Mouse (Mus musculus) neural tube, embryonic 11.5 days (tissue): ENCODE measurements around the gene Lrrc25. TPM values are rescaled to one million over a fixed set of nuclear protein-coding genes. Genes with fewer than 3 reads are reported as not detected.

Experiments used
- ATAC-seq: fragments of 200-750 bp; cut with Nextera tagmentation; 2 replicates; pipeline ENCODE4 v1.8.0; 2017; ENCODE audit warnings: moderate number of reproducible peaks, mild to moderate bottlenecking, moderate TSS enrichment, moderate library complexity; ENCODE audit not compliant: insufficient read depth, low FRiP score, low TSS enrichment
- DNase-seq: peaks from one replicate; pipeline ENCODE4 v3.0.0-alpha.2; 2015; ENCODE audit warnings: low spot score
- H3K27ac ChIP-seq: fragments of 300-500 bp; sonication (generic); 2 replicates; pipeline ENCODE4 v1.5.1; 2014; ENCODE audit warnings: low read depth, mild to moderate bottlenecking, low read length
- H3K27me3 ChIP-seq: fragments of 300-500 bp; sonication (generic); 2 replicates; pipeline ENCODE4 v1.6.1; 2014; ENCODE audit warnings: mild to moderate bottlenecking, low read length, mixed read lengths; ENCODE audit not compliant: control insufficient read depth, insufficient read depth
- H3K36me3 ChIP-seq: fragments of 300-500 bp; sonication (generic); 2 replicates; pipeline ENCODE4 v1.6.1; 2014; ENCODE audit warnings: mild to moderate bottlenecking, low read length, moderate library complexity, mixed read lengths; ENCODE audit not compliant: control insufficient read depth, insufficient read depth
- H3K4me1 ChIP-seq: fragments of 300-500 bp; sonication (generic); 2 replicates; pipeline ENCODE4 v1.6.1; 2014; ENCODE audit warnings: low read length, mixed read lengths; ENCODE audit not compliant: control insufficient read depth, insufficient read depth
- H3K4me2 ChIP-seq: fragments of 300-500 bp; sonication (generic); 2 replicates; pipeline ENCODE4 v1.6.1; 2014; ENCODE audit warnings: low read depth, mild to moderate bottlenecking, moderate library complexity
- H3K4me3 ChIP-seq: fragments of 300-500 bp; sonication (generic); 2 replicates; pipeline ENCODE4 v1.5.1; 2014; ENCODE audit warnings: low read depth, low read length
- H3K9ac ChIP-seq: fragments of 300-500 bp; sonication (generic); 2 replicates; pipeline ENCODE4 v1.6.1; 2014; ENCODE audit warnings: mild to moderate bottlenecking, low read length
- H3K9me3 ChIP-seq: fragments of 300-500 bp; sonication (generic); 2 replicates; pipeline ENCODE4 v1.6.1; 2016; ENCODE audit warnings: low read length; ENCODE audit not compliant: control insufficient read depth
- WGBS: fragments of 180-500 bp; shearing (Covaris S2); extraction: QIAGEN DNeasy Blood & Tissue Kit; methylation state at CpG from one replicate; pipeline ENCODE4 v1.1.7; 2014; 5-methylcytosine and 5-hydroxymethylcytosine counted together
- polyA plus RNA-seq: library from polyadenylated mRNA; unstranded; fragments of >200 nt; fragmentation: Nextera tagmentation; extraction: Ambion mirVana; gene quantifications from 2 replicates; pipeline ENCODE4 v1.2.1, GENCODE M21; 2014

Lrrc25 gene
- polyA plus RNA-seq, 1 experiment from 2014 or later, result 1.2 TPM

GRCm38 (mm10) chr8:70596775-70597416, 19.1 kb upstream of the Lrrc25 start:
- peaks cover 51% of the 10 kb centered on the region for H3K4me1 ChIP-seq
- peak overlapping the region; percentile 90; the same call in 1 of the 2 replicates for H3K4me2 ChIP-seq
- DNase-seq, result no peak

DNA sequence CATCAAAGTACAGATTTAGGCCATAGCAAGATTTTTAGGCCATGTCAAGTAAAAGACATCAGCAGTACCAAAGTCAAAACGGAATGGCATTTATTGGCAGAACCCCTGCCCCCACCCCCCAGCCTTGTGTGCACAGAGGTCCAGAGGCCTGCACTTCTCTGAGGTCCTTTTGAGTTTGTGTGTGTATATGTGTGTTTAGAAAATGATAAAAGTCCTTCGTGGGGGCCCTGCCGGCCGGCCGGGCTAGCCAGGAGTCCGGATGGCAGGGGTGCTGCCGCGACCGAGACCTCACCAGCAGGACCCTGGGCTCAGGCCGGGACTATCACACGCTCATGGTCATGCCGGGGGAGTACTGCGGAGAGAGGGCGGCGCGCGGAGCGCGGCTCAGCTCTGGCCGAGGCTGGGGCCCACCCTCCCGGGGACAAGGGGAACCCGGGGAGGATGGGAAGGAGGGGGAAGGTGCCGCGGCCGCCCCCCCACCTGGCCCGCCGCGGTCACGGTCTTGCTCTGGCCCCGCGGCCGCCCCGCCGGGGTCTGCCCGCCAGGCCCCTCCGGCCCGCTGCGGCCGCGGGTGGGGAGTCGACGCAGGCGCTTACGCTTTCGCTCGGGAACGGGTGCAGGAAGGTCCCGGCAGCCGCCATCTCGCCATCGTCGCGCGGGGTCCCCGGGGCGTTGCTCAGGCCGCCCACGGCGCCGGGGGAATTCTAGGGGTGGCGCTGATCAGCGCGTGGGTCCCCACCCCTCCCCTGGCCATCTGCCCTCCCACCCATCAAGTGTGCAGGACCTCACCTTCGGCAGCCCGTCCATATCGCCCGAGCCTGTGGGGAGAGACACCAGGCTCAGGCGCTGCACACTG, 18.3 kb upstream of the Lrrc25 start:
- Histone ChIP-seq H3K9ac (peak overlapping the region; percentile 81), H3K9me3 (0 out of 2 replicates have a peak, but pooled peaks cover 2% of the 10 kb centered on the region), H3K4me3 (peak overlapping the region; percentile 46), H3K27me3 (0 out of 2 replicates have a peak, but pooled peaks cover 7% of the 10 kb centered on the region), H3K4me1 (peaks cover 51% of the 10 kb centered on the region), H3K4me2 (peak overlapping the region; percentile 90), H3K27ac (0 out of 2 replicates have a peak overlapping the region, but pooled peaks have one; percentile 8), H3K36me3 (peaks cover 7% of the 10 kb centered on the region)
- WGBS, result 3% methylated on average over 58 of the region's 68 CpGs
- DNase-seq, result no peak
- ATAC-seq, result no peak; the same call in 1 of the 2 replicates

More at GRCm38 (mm10) chr8:70596775-70597416, 19.1 kb upstream of the Lrrc25 start:
- peak overlapping the region; percentile 81; the same call in 1 of the 2 replicates for H3K9ac ChIP-seq
- no peaks in the 10 kb centered on the region for H3K9me3 ChIP-seq
- no peak for ATAC-seq
- whole genome bisulfite sequencing, result 85% methylated on average over 17 of the region's 17 CpGs
- 0 out of 2 replicates have a peak, but pooled peaks cover 7% of the 10 kb centered on the region for H3K27me3 ChIP-seq
- H3K36me3 ChIP-seq, result peaks cover 6% of the 10 kb centered on the region
- peak overlapping the region; percentile 46; the same call in 1 of the 2 replicates for H3K4me3 ChIP-seq
- H3K27ac ChIP-seq, result no peak overlapping the region

- 1% methylated on average over 29 of the region's 29 CpGs for WGBS
- H3K4me3 ChIP-seq, result peak overlapping the region; percentile 46
Measured at GRCm38 (mm10) chr8:70598283-70598682, 17.7 kb upstream of the Lrrc25 start.

GRCm38 (mm10) chr8:70598722-70599121, 17.2 kb upstream of the Lrrc25 start:
- 0 out of 2 replicates have a peak, but pooled peaks cover 2% of the 10 kb centered on the region for H3K9me3 ChIP-seq
- peak overlapping the region; percentile 90 for H3K4me2 ChIP-seq
- peaks cover 7% of the 10 kb centered on the region for H3K36me3 ChIP-seq
- no peak for ATAC-seq
- H3K4me1 ChIP-seq, result peaks cover 48% of the 10 kb centered on the region
- peak overlapping the region; percentile 33 for H3K9ac ChIP-seq
- peak overlapping the region; percentile 46; the same call in 1 of the 2 replicates for H3K4me3 ChIP-seq
- H3K27ac ChIP-seq, result no peak overlapping the region
- peak; percentile 46 for DNase-seq
- WGBS, result 14% methylated on average over 10 of the region's 10 CpGs
- H3K27me3 ChIP-seq, result 0 out of 2 replicates have a peak, but pooled peaks cover 7% of the 10 kb centered on the region

More at GRCm38 (mm10) chr8:70598283-70598682, 17.7 kb upstream of the Lrrc25 start:
- 0 out of 2 replicates have a peak, but pooled peaks cover 2% of the 10 kb centered on the region for H3K9me3 ChIP-seq
- H3K27ac ChIP-seq, result 0 out of 2 replicates have a peak overlapping the region, but pooled peaks have one; percentile 8
- H3K4me1 ChIP-seq, result peaks cover 48% of the 10 kb centered on the region
- DNase-seq, result peak; percentile 85
- ATAC-seq, result peak; percentile 14
- H3K27me3 ChIP-seq, result 0 out of 2 replicates have a peak, but pooled peaks cover 7% of the 10 kb centered on the region
- H3K4me2 ChIP-seq, result peak overlapping the region; percentile 90
- H3K9ac ChIP-seq, result peak overlapping the region; percentile 81
- peaks cover 7% of the 10 kb centered on the region for H3K36me3 ChIP-seq

DNA sequence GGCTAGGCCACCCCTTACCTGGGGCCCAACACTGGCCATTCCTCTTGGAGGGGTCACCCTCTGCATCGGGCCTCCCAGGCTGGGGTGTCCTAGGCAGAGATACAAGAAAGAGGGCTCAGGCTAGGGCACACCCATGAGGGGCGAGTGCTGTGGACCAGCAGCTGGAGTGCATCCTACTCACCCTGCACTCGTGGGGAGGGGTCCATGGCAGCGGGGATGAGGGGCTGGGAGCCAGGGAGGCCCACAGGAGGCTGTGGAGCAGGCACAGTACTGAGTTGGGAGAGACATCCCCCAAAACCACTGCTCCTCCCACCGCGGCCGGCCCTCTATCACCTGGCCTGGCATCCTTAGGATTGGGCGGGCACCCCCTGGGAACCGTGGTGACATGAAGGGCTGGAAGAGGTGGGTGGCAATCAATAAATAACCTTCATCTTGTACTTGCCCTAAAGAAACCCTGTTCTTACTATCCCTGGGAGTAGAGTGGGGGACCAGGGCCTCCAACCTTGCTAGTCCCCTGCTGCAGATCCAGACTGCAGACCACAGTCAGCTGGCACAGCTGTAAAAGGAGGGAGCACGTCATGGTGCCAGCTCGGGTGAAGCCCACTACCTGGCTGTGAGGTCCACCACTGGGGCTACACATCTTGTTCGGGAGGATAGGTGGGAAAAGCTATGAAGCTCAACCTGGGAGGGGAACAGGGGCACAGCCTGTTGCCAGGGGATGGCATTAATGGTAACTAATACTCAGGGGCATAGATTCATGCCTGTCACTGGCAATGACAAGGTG, 16.3 kb upstream of the Lrrc25 start:
- WGBS, result 80% methylated on average over 12 of the region's 12 CpGs
- Histone ChIP-seq H3K9ac (peak overlapping the region; percentile 14; the same call in 1 of the 2 replicates), H3K36me3 (peaks cover 7% of the 10 kb centered on the region), H3K27me3 (0 out of 2 replicates have a peak, but pooled peaks cover 7% of the 10 kb centered on the region), H3K27ac (peak overlapping the region; percentile 90; the same call in 1 of the 2 replicates), H3K9me3 (0 out of 2 replicates have a peak, but pooled peaks cover 2% of the 10 kb centered on the region), H3K4me3 (no peak overlapping the region), H3K4me1 (peaks cover 50% of the 10 kb centered on the region), H3K4me2 (no peak overlapping the region)
- ATAC-seq (no peak), DNase-seq (no peak)

DNA sequence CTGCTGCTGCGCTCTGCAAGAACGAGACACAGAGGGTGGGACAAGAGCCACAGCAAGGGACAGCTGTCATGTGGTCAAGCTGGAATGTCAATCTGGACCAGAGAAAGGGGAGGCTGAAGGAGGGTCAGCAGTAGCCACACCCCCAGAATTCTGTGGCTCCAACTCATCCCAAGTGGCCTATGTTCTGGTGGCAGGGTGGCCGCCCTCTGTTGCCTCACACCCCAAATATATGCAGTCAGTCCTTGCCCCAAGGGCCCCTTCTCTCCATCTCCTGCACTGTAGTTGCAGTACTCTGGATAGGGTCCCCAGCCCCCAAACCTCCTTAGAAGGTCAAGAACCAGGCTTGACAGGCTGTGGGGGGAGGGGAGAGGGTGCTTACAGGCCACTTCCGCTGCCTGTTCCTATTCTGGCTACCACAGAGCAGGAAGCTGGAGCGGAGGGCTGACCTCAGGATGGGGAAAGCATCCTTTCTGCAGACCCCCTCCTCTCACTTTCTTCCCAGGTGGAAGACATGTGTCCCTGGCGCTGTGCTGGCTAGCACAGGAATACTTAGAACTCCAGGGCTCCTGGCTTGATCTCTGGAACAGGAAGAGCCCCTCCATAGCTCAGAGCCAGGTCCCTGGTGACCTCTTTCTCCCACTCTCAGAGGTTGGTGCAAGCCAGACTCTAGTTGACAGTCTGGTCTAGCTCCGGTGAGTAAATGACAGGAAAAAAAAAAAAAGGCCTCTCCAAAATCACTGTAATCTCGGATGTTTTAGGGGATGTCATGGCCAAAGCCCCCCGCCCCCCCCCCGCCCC, 15.3 kb upstream of the Lrrc25 start:
- Histone ChIP-seq H3K36me3 (peaks cover 7% of the 10 kb centered on the region), H3K4me1 (peaks cover 44% of the 10 kb centered on the region), H3K27ac (peak overlapping the region; percentile 90), H3K27me3 (0 out of 2 replicates have a peak, but pooled peaks cover 7% of the 10 kb centered on the region), H3K9me3 (0 out of 2 replicates have a peak, but pooled peaks cover 2% of the 10 kb centered on the region), H3K4me2 (peak overlapping the region; percentile 44), H3K4me3 (no peak overlapping the region), H3K9ac (peak overlapping the region; percentile 45)
- WGBS, result 11% methylated on average over 10 of the region's 10 CpGs
- 0 out of 2 replicates have a peak, but pooled peaks have one; percentile 3 for ATAC-seq
- peak; percentile 49 for DNase-seq

DNA sequence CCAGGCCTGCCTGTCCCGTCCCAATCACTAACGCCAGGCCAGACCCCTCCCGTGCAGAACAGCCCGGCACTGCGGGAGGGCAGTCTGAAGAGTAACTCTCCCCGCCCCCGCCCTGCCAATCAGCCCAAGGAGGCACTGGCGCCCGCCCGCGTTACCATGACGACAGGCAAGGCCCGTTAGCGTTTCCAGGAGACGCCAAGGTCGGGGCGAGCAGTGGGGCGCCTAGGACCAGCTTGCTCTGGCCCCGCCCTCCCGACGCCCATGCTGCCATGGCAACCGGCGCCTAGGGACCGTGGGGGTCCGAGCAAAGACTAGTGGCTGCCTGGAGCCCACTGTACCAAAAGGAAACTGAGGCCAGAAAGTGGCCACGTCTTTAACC, 14.7 kb upstream of the Lrrc25 start:
- peak; percentile 65 for ATAC-seq
- peak overlapping the region; percentile 90 for H3K27ac ChIP-seq
- H3K9me3 ChIP-seq, result 0 out of 2 replicates have a peak, but pooled peaks cover 2% of the 10 kb centered on the region
- peak overlapping the region; percentile 44 for H3K4me2 ChIP-seq
- H3K4me1 ChIP-seq, result peaks cover 44% of the 10 kb centered on the region
- H3K9ac ChIP-seq, result no peak overlapping the region
- H3K36me3 ChIP-seq, result peaks cover 4% of the 10 kb centered on the region
- WGBS, result under 1% methylated on average over 25 of the region's 26 CpGs
- 0 out of 2 replicates have a peak, but pooled peaks cover 7% of the 10 kb centered on the region for H3K27me3 ChIP-seq
- no peak overlapping the region for H3K4me3 ChIP-seq
- DNase-seq, result peak; percentile 95
